ENCODE assay signal across 8 mouse cellular contexts in genomic region chr5:71657482-71658114, GRCm38 (mm10). TPM values are rescaled to one million over a fixed set of nuclear protein-coding genes. Genes with fewer than 3 reads are reported as not detected.
DNase-seq lines count a peak whose midpoint lies in the region; ATAC-seq lines count a peak whose summit lies in the region.

Gene Gabrb1 (plus strand): TSS chr5:71658113.

- H3K4me2 ChIP-seq in liver, embryonic 15.5 days, result peak within 1 kb of the TSS; percentile 58
- peak within 1 kb of the TSS; percentile 94 for H3K4me2 ChIP-seq in neural tube, embryonic 15.5 days

- peaks cover 26% of the 10 kb centered on the region for H3K27me3 ChIP-seq in liver, embryonic 15.5 days
- peaks cover 4% of the 10 kb centered on the region for H3K27me3 ChIP-seq in neural tube, embryonic 15.5 days (replicated peaks)

- peak; percentile 44 for ATAC-seq in liver, embryonic 15.5 days (ENCODE audit: insufficient read depth)
- ATAC-seq in neural tube, embryonic 15.5 days (ENCODE audit: low FRiP score), result peak; percentile 95

- H3K27ac ChIP-seq in liver, embryonic 15.5 days (replicated peaks), result no peak within 1 kb of the TSS
- H3K27ac ChIP-seq in neural tube, embryonic 15.5 days (replicated peaks), result 0 out of 2 replicates have a peak within 1 kb of the TSS, but pooled peaks have one; percentile 3

- WGBS in liver, embryonic 15.5 days (ENCODE audit: insufficient replicate concordance), result under 1% methylated on average over 49 of the region's 49 CpGs
- under 1% methylated on average over 48 of the region's 49 CpGs for WGBS in neural tube, embryonic 15.5 days

- H3K4me3 ChIP-seq in liver, embryonic 15.5 days (replicated peaks), result peak within 1 kb of the TSS; percentile 33
- peak within 1 kb of the TSS; percentile 67 for H3K4me3 ChIP-seq in neural tube, embryonic 15.5 days (replicated peaks)

- no peak within 1 kb of the TSS for H3K9ac ChIP-seq in liver, embryonic 15.5 days
- peak within 1 kb of the TSS; percentile 54 for H3K9ac ChIP-seq in neural tube, embryonic 15.5 days (replicated peaks)

- peak; percentile 11 to 25 for DNase-seq in adrenal gland, adult 18-20 months (ENCODE audit: low spot score in 2 of 2)
- no peak for DNase-seq in adrenal gland, adult 2 months
- DNase-seq in cerebellum, postnatal 25 days, result peak; percentile 65 to 77
- peak; percentile 66 to 71 for DNase-seq in frontal cortex, postnatal 36 days (ENCODE audit: low spot score in 2 of 2)
- peak; percentile 29 for DNase-seq in kidney, postnatal 14 days
- DNase-seq in spleen, postnatal 36 days (ENCODE audit: low spot score in 2 of 2), result no peak

- H3K36me3 ChIP-seq in liver, embryonic 15.5 days (replicated peaks), result no peaks in the 10 kb centered on the region
- H3K36me3 ChIP-seq in neural tube, embryonic 15.5 days, result no peaks in the 10 kb centered on the region

- H3K9me3 ChIP-seq in liver, embryonic 15.5 days (replicated peaks), result no peaks in the 10 kb centered on the region
- no peaks in the 10 kb centered on the region for H3K9me3 ChIP-seq in neural tube, embryonic 15.5 days (replicated peaks)

- H3K4me1 ChIP-seq in liver, embryonic 15.5 days (replicated peaks), result no peaks in the 10 kb centered on the region
- H3K4me1 ChIP-seq in neural tube, embryonic 15.5 days, result peaks cover 17% of the 10 kb centered on the region

RNA-seq across cellular contexts. Expression of gene Gabrb1, which starts in this region (rescaled TPM):
- under 1 TPM; 0.03 to 0.16 TPM for total RNA-seq in adrenal gland, adult 18-20 months (2021)
- total RNA-seq in adrenal gland, adult 2 months (2021), result under 1 TPM; 0.03 to 0.26 TPM
- polyA plus RNA-seq in adrenal gland, adult 2 months (2012; rRNA removed), result 0.03 and 0.06 TPM in 2 replicates
- polyA plus RNA-seq in liver, embryonic 15.5 days (2015; fragmentation: Nextera tagmentation; extraction: Ambion mirVana), result 0.01 and 0.03 TPM in 2 replicates
- 33.1 and 35.5 TPM in 2 replicates for polyA plus RNA-seq in neural tube, embryonic 15.5 days (2015; fragmentation: Nextera tagmentation; extraction: Ambion mirVana)

Comparison
In these comparisons a context has a peak if more than half of its experiments do, and no peak if none do; other contexts are left out.
1. RNA of gene Gabrb1 (polyA plus RNA-seq): 33.1 to 35.5 TPM in neural tube, embryonic 15.5 days; 0.03 to 0.06 TPM in adrenal gland, adult 2 months and 0.01 to 0.03 TPM in liver, embryonic 15.5 days; every median in the first group is over 10 times any median in the second.
2. Peak in DNase-seq in adrenal gland, adult 18-20 months; RNA of the gene not detected or under 1 TPM.
3. Peak in ATAC-seq, H3K4me3 ChIP-seq and H3K4me2 ChIP-seq in liver, embryonic 15.5 days; RNA of the gene not detected or under 1 TPM.
4. DNase-seq: peak in cerebellum, postnatal 25 days (2 of 2), frontal cortex, postnatal 36 days (2 of 2) and kidney, postnatal 14 days (single experiment); none in adrenal gland, adult 2 months (single experiment) and spleen, postnatal 36 days (0 of 2).